Mouse (Mus musculus): ENCODE results near the gene Grm7. TPM values are rescaled to one million over a fixed set of nuclear protein-coding genes. Genes with fewer than 3 reads are reported as not detected.

Gene Grm7
- total and polyA plus RNA-seq, 3 experiments: 0.16 to 0.30 (median 0.16) TPM

- Histone ChIP-seq H3K4me3 (no peak overlapping the region), H3K27me3 (ENCODE audit: control insufficient read depth, insufficient read depth, low read length) (no peaks in the 10 kb centered on the region), H3K4me1 (ENCODE audit: control insufficient read depth, insufficient read depth, low read length) (no peaks in the 10 kb centered on the region), H3K36me3 (ENCODE audit: control insufficient read depth, insufficient read depth, low read length) (no peaks in the 10 kb centered on the region), H3K9ac (ENCODE audit: low read depth, low read length) (no peak overlapping the region), H3K27ac (no peak overlapping the region), H3K79me2 (replicated peaks; ENCODE audit: control insufficient read depth, insufficient read depth, low read length) (no peaks in the 10 kb centered on the region)
- 64% methylated on average over 5 of the region's 5 CpGs for WGBS
- no peak for TF ChIP-seq EP300 (IDR thresholded peaks at IDR 0.05; ENCODE audit: insufficient read depth, low read depth, low read length)
- DNase-seq: no peak
- intact Hi-C loops (cut with DNase I): no loop called here
These were observed 854.2 kb downstream of the Grm7 start for GRCm38 (mm10) chr6:111499542-111499941.

DNA sequence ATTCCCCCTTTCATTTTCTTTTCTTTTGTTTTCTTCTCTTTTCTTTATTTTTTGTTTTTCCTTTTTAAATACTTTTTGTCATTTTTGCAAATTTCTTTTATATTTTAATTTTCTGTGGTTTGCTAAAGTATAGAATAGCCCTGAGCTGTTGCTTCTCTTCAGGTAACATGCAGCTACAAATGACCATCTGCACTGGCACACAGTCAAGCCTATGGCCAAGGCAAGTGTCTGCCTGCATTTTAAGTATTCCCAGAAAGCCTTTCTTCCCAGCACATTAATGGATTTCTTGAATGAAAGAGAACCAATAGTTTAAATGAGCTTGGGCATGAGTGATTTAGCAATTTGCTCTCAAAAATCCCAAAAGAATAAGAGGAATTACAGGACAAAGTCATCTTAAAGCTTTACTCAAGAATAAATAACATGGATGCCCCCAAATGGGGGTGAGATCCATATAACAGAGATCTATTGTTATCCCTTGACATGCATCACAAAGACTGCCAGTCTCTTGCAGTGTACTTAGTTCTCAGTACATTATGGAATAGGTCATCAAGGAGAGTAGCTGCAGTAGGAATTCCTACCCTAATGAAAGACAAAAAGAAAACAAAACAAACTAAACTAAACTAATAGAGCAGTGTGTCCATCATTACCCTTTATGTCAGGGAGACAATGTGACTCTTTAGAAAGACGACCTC lies 865.5 kb downstream of the Grm7 start:
- Histone ChIP-seq H3K27me3 (ENCODE audit: control insufficient read depth, insufficient read depth, low read length) (no peaks in the 10 kb centered on the region), H3K4me3 (no peak overlapping the region), H3K4me1 (ENCODE audit: control insufficient read depth, insufficient read depth, low read length) (no peaks in the 10 kb centered on the region), H3K79me2 (replicated peaks; ENCODE audit: control insufficient read depth, insufficient read depth, low read length) (no peaks in the 10 kb centered on the region), H3K27ac (no peak overlapping the region), H3K9ac (ENCODE audit: low read depth, low read length) (no peak overlapping the region), H3K36me3 (ENCODE audit: control insufficient read depth, insufficient read depth, low read length) (no peaks in the 10 kb centered on the region)
- TF ChIP-seq CTCF (IDR thresholded peaks at IDR 0.05) (no peak), POLR2A (IDR thresholded peaks at IDR 0.05; ENCODE audit: insufficient read depth, low read depth, low read length) (no peak), EP300 (IDR thresholded peaks at IDR 0.05; ENCODE audit: insufficient read depth, low read depth, low read length) (no peak)
- DNase-seq: no peak
- intact Hi-C loops (cut with DNase I): no loop called here
- WGBS: 74% methylated on average over 1 of the region's 1 CpGs

DNA sequence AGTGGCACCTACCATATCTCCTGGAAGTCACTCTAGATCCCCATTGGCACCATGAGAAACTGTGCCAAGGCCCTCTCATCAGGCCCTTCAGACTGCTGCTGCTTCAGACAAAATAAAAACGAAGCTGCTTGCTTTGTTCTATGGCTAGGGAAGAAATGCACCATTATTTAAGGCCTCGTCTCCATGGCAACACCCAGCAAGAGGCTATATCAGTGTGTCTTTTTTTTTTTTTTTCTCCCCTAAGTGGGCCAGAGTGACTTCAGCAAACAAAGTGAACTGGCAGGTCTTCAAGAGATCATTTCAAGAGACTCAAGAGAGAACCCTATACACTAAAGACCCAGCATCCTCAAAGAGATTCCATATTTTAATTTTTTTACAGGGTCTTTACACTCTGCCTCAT lies 867.0 kb downstream of the Grm7 start:
- Histone ChIP-seq H3K79me2 (replicated peaks; ENCODE audit: control insufficient read depth, insufficient read depth, low read length) (no peaks in the 10 kb centered on the region), H3K27me3 (ENCODE audit: control insufficient read depth, insufficient read depth, low read length) (no peaks in the 10 kb centered on the region), H3K36me3 (ENCODE audit: control insufficient read depth, insufficient read depth, low read length) (no peaks in the 10 kb centered on the region), H3K4me3 (no peak overlapping the region), H3K27ac (no peak overlapping the region), H3K9ac (ENCODE audit: low read depth, low read length) (no peak overlapping the region), H3K4me1 (ENCODE audit: control insufficient read depth, insufficient read depth, low read length) (no peaks in the 10 kb centered on the region)
- WGBS: 38% methylated on average over 2 of the region's 2 CpGs
- intact Hi-C loops (cut with DNase I): no loop called here
- TF ChIP-seq POLR2A (IDR thresholded peaks at IDR 0.05; ENCODE audit: insufficient read depth, low read depth, low read length) (no peak), CTCF (IDR thresholded peaks at IDR 0.05) (no peak), EP300 (IDR thresholded peaks at IDR 0.05; ENCODE audit: insufficient read depth, low read depth, low read length) (no peak)
- no peak for DNase-seq

GRCm38 (mm10) chr6:111521229-111521628 lies 875.8 kb downstream of the Grm7 start:
- H3K4me1 ChIP-seq (ENCODE audit: control insufficient read depth, insufficient read depth, low read length): no peaks in the 10 kb centered on the region
- intact Hi-C loops (cut with DNase I): no loop called here

GRCm38 (mm10) chr6:111522122-111522521 lies 876.7 kb downstream of the Grm7 start:
- H3K4me3 ChIP-seq: no peak overlapping the region
- H3K79me2 ChIP-seq (replicated peaks; ENCODE audit: control insufficient read depth, insufficient read depth, low read length): no peaks in the 10 kb centered on the region
- DNase-seq: no peak
- H3K27me3 ChIP-seq (ENCODE audit: control insufficient read depth, insufficient read depth, low read length): no peaks in the 10 kb centered on the region
- TF ChIP-seq POLR2A (IDR thresholded peaks at IDR 0.05; ENCODE audit: insufficient read depth, low read depth, low read length) (no peak), CTCF (IDR thresholded peaks at IDR 0.05) (no peak), EP300 (IDR thresholded peaks at IDR 0.05; ENCODE audit: insufficient read depth, low read depth, low read length) (no peak)
- H3K4me1 ChIP-seq (ENCODE audit: control insufficient read depth, insufficient read depth, low read length): no peaks in the 10 kb centered on the region
- intact Hi-C loops (cut with DNase I): no loop called here
- H3K9ac ChIP-seq (ENCODE audit: low read depth, low read length): no peak overlapping the region
- H3K36me3 ChIP-seq (ENCODE audit: control insufficient read depth, insufficient read depth, low read length): no peaks in the 10 kb centered on the region
- H3K27ac ChIP-seq: no peak overlapping the region

More at GRCm38 (mm10) chr6:111521229-111521628, 875.8 kb downstream of the Grm7 start:
- 85% methylated on average over 1 of the region's 1 CpGs for WGBS
- TF ChIP-seq EP300 (IDR thresholded peaks at IDR 0.05; ENCODE audit: insufficient read depth, low read depth, low read length) (no peak), POLR2A (IDR thresholded peaks at IDR 0.05; ENCODE audit: insufficient read depth, low read depth, low read length) (no peak), CTCF (IDR thresholded peaks at IDR 0.05) (no peak)
- no peak for DNase-seq
- Histone ChIP-seq H3K9ac (ENCODE audit: low read depth, low read length) (no peak overlapping the region), H3K27me3 (ENCODE audit: control insufficient read depth, insufficient read depth, low read length) (no peaks in the 10 kb centered on the region), H3K79me2 (replicated peaks; ENCODE audit: control insufficient read depth, insufficient read depth, low read length) (no peaks in the 10 kb centered on the region), H3K36me3 (ENCODE audit: control insufficient read depth, insufficient read depth, low read length) (no peaks in the 10 kb centered on the region), H3K4me3 (no peak overlapping the region), H3K27ac (no peak overlapping the region)

- no peaks in the 10 kb centered on the region for H3K4me1 ChIP-seq (ENCODE audit: control insufficient read depth, insufficient read depth, low read length)
- H3K4me3 ChIP-seq: no peak overlapping the region
- intact Hi-C loops (cut with DNase I): no loop called here
- no peak for DNase-seq
- no peaks in the 10 kb centered on the region for H3K79me2 ChIP-seq (replicated peaks; ENCODE audit: control insufficient read depth, insufficient read depth, low read length)
- TF ChIP-seq POLR2A (IDR thresholded peaks at IDR 0.05; ENCODE audit: insufficient read depth, low read depth, low read length) (no peak), CTCF (IDR thresholded peaks at IDR 0.05) (no peak), EP300 (IDR thresholded peaks at IDR 0.05; ENCODE audit: insufficient read depth, low read depth, low read length) (no peak)
- 47% methylated on average over 2 of the region's 2 CpGs for WGBS
- no peak overlapping the region for H3K9ac ChIP-seq (ENCODE audit: low read depth, low read length)
- no peaks in the 10 kb centered on the region for H3K36me3 ChIP-seq (ENCODE audit: control insufficient read depth, insufficient read depth, low read length)
- H3K27me3 ChIP-seq (ENCODE audit: control insufficient read depth, insufficient read depth, low read length): no peaks in the 10 kb centered on the region
- H3K27ac ChIP-seq: no peak overlapping the region
These were observed 884.6 kb downstream of the Grm7 start for GRCm38 (mm10) chr6:111529985-111530384.
